Mouse (Mus musculus): ENCODE results near the gene Cnga4. TPM values are rescaled to one million over a fixed set of nuclear protein-coding genes. Genes with fewer than 3 reads are reported as not detected.

Gene Cnga4
- total and polyA plus RNA-seq, 3 experiments, result not detected

- DNase-seq (ENCODE audit: low spot score) (no peak), ATAC-seq (ENCODE audit: extremely low read depth, insufficient number of reproducible peaks, low FRiP score, poor library complexity, severe bottlenecking) (no peak; the same call in 1 of the 2 replicates)
- H3K27me3 ChIP-seq (ENCODE audit: insufficient read depth, low read length), result no peaks in the 10 kb centered on the region
- no peak for TF ChIP-seq TAL1 (conservative IDR thresholded peaks at IDR 0.05; ENCODE audit: low read depth, low read length)
- no peak for TF ChIP-seq GATA2 (IDR thresholded peaks at IDR 0.05; ENCODE audit: borderline replicate concordance, low read depth, low read length)
- TF ChIP-seq POLR2AphosphoS5 (IDR thresholded peaks at IDR 0.05; ENCODE audit: insufficient replicate concordance, low read depth, low read length), result no peak
- TF ChIP-seq GATA1 (IDR thresholded peaks at IDR 0.05; ENCODE audit: borderline replicate concordance, low read length), result no peak
- no peak for TF ChIP-seq CTCF (IDR thresholded peaks at IDR 0.05; ENCODE audit: low read depth, low read length)
- no peak overlapping the region for H3K4me3 ChIP-seq (ENCODE audit: low read depth, low read length)
- H3K4me1 ChIP-seq (ENCODE audit: insufficient read depth, low read depth, low read length), result no peaks in the 10 kb centered on the region
- H3K9me3 ChIP-seq (replicated peaks), result no peaks in the 10 kb centered on the region
- peaks cover 45% of the 10 kb centered on the region for H3K36me3 ChIP-seq (replicated peaks)
These were observed 31.5 kb upstream of the Cnga4 start for GRCm38 (mm10) chr7:105372912-105373311.

- DNase-seq (ENCODE audit: low spot score) (no peak), ATAC-seq (ENCODE audit: extremely low read depth, insufficient number of reproducible peaks, low FRiP score, poor library complexity, severe bottlenecking) (no peak)
- Histone ChIP-seq H3K27me3 (ENCODE audit: insufficient read depth, low read length) (no peaks in the 10 kb centered on the region), H3K36me3 (replicated peaks) (peaks cover 51% of the 10 kb centered on the region), H3K9me3 (replicated peaks) (no peaks in the 10 kb centered on the region), H3K4me1 (ENCODE audit: insufficient read depth, low read depth, low read length) (no peaks in the 10 kb centered on the region), H3K4me3 (ENCODE audit: low read depth, low read length) (no peak overlapping the region)
- no peak for TF ChIP-seq CTCF (IDR thresholded peaks at IDR 0.05; ENCODE audit: low read depth, low read length)
These were observed 30.9 kb upstream of the Cnga4 start for GRCm38 (mm10) chr7:105373509-105373908.

- no peaks in the 10 kb centered on the region for H3K9me3 ChIP-seq (replicated peaks)
- DNase-seq (ENCODE audit: low spot score) (no peak), ATAC-seq (ENCODE audit: extremely low read depth, insufficient number of reproducible peaks, low FRiP score, poor library complexity, severe bottlenecking) (no peak)
- H3K36me3 ChIP-seq (replicated peaks), result peaks cover 55% of the 10 kb centered on the region
- no peaks in the 10 kb centered on the region for H3K27me3 ChIP-seq (ENCODE audit: insufficient read depth, low read length)
- H3K4me1 ChIP-seq (ENCODE audit: insufficient read depth, low read depth, low read length), result no peaks in the 10 kb centered on the region
- no peak overlapping the region for H3K4me3 ChIP-seq (ENCODE audit: low read depth, low read length)
- TF ChIP-seq POLR2AphosphoS5 (IDR thresholded peaks at IDR 0.05; ENCODE audit: insufficient replicate concordance, low read depth, low read length) (no peak), CTCF (IDR thresholded peaks at IDR 0.05; ENCODE audit: low read depth, low read length) (no peak), GATA2 (IDR thresholded peaks at IDR 0.05; ENCODE audit: borderline replicate concordance, low read depth, low read length) (no peak), TAL1 (conservative IDR thresholded peaks at IDR 0.05; ENCODE audit: low read depth, low read length) (no peak), GATA1 (IDR thresholded peaks at IDR 0.05; ENCODE audit: borderline replicate concordance, low read length) (no peak)
These were observed 30.4 kb upstream of the Cnga4 start for GRCm38 (mm10) chr7:105373976-105374375.

- no peak for DNase-seq (ENCODE audit: low spot score)
- TF ChIP-seq GATA2 (IDR thresholded peaks at IDR 0.05; ENCODE audit: borderline replicate concordance, low read depth, low read length) (no peak), GATA1 (IDR thresholded peaks at IDR 0.05; ENCODE audit: borderline replicate concordance, low read length) (no peak), CTCF (IDR thresholded peaks at IDR 0.05; ENCODE audit: low read depth, low read length) (no peak), TAL1 (conservative IDR thresholded peaks at IDR 0.05; ENCODE audit: low read depth, low read length) (no peak), POLR2AphosphoS5 (IDR thresholded peaks at IDR 0.05; ENCODE audit: insufficient replicate concordance, low read depth, low read length) (no peak)
- H3K4me1 ChIP-seq (ENCODE audit: insufficient read depth, low read depth, low read length), result no peaks in the 10 kb centered on the region
- peaks cover 64% of the 10 kb centered on the region for H3K36me3 ChIP-seq (replicated peaks)
- H3K4me3 ChIP-seq (ENCODE audit: low read depth, low read length), result no peak within 1 kb of the TSS
- no peaks in the 10 kb centered on the region for H3K9me3 ChIP-seq (replicated peaks)
- no peaks in the 10 kb centered on the region for H3K27me3 ChIP-seq (ENCODE audit: insufficient read depth, low read length)
- no peak for ATAC-seq (ENCODE audit: extremely low read depth, insufficient number of reproducible peaks, low FRiP score, poor library complexity, severe bottlenecking)
These were observed 29.5 kb upstream of the Cnga4 start, which contains the start of gene Gm5901 for GRCm38 (mm10) chr7:105374866-105375265. TSS of gene Gm5901 (plus strand) at chr7:105375038.

- H3K4me1 ChIP-seq (ENCODE audit: insufficient read depth, low read depth, low read length), result no peaks in the 10 kb centered on the region
- DNase-seq (ENCODE audit: low spot score) (no peak), ATAC-seq (ENCODE audit: extremely low read depth, insufficient number of reproducible peaks, low FRiP score, poor library complexity, severe bottlenecking) (no peak)
- H3K36me3 ChIP-seq (replicated peaks), result peaks cover 89% of the 10 kb centered on the region
- no peak for TF ChIP-seq GATA2 (IDR thresholded peaks at IDR 0.05; ENCODE audit: borderline replicate concordance, low read depth, low read length)
- no peak for TF ChIP-seq POLR2AphosphoS5 (IDR thresholded peaks at IDR 0.05; ENCODE audit: insufficient replicate concordance, low read depth, low read length)
- no peak overlapping the region for H3K4me3 ChIP-seq (ENCODE audit: low read depth, low read length)
- H3K27me3 ChIP-seq (ENCODE audit: insufficient read depth, low read length), result no peaks in the 10 kb centered on the region
- H3K9me3 ChIP-seq (replicated peaks), result no peaks in the 10 kb centered on the region
These were observed 24.0 kb upstream of the Cnga4 start for GRCm38 (mm10) chr7:105380329-105380728.

GRCm38 (mm10) chr7:105387696-105388095 is 16.7 kb upstream of the Cnga4 start:
- H3K27me3 ChIP-seq (ENCODE audit: insufficient read depth, low read length), result no peaks in the 10 kb centered on the region
- no peaks in the 10 kb centered on the region; the same call in 1 of the 2 replicates for H3K4me1 ChIP-seq (ENCODE audit: insufficient read depth, low read depth, low read length)
- H3K4me3 ChIP-seq (ENCODE audit: low read depth, low read length), result no peak overlapping the region
- H3K36me3 ChIP-seq (replicated peaks), result peaks cover 79% of the 10 kb centered on the region
- ATAC-seq (ENCODE audit: extremely low read depth, insufficient number of reproducible peaks, low FRiP score, poor library complexity, severe bottlenecking) (no peak), DNase-seq (ENCODE audit: low spot score) (no peak)
- TF ChIP-seq CTCF (IDR thresholded peaks at IDR 0.05; ENCODE audit: low read depth, low read length), result no peak
- H3K9me3 ChIP-seq (replicated peaks), result no peaks in the 10 kb centered on the region

GRCm38 (mm10) chr7:105390236-105390635 is 14.1 kb upstream of the Cnga4 start:
- no peaks in the 10 kb centered on the region; the same call in 1 of the 2 replicates for H3K4me1 ChIP-seq (ENCODE audit: insufficient read depth, low read depth, low read length)
- H3K4me3 ChIP-seq (ENCODE audit: low read depth, low read length), result no peak overlapping the region
- peaks cover 70% of the 10 kb centered on the region for H3K36me3 ChIP-seq (replicated peaks)
- no peak for TF ChIP-seq TAL1 (conservative IDR thresholded peaks at IDR 0.05; ENCODE audit: low read depth, low read length)
- TF ChIP-seq POLR2AphosphoS5 (IDR thresholded peaks at IDR 0.05; ENCODE audit: insufficient replicate concordance, low read depth, low read length), result no peak
- no peak for TF ChIP-seq GATA2 (IDR thresholded peaks at IDR 0.05; ENCODE audit: borderline replicate concordance, low read depth, low read length)
- TF ChIP-seq GATA1 (IDR thresholded peaks at IDR 0.05; ENCODE audit: borderline replicate concordance, low read length), result no peak
- TF ChIP-seq CTCF (IDR thresholded peaks at IDR 0.05; ENCODE audit: low read depth, low read length), result no peak
- DNase-seq (ENCODE audit: low spot score) (no peak), ATAC-seq (ENCODE audit: extremely low read depth, insufficient number of reproducible peaks, low FRiP score, poor library complexity, severe bottlenecking) (no peak)
- H3K9me3 ChIP-seq (replicated peaks), result no peaks in the 10 kb centered on the region
- H3K27me3 ChIP-seq (ENCODE audit: insufficient read depth, low read length), result no peaks in the 10 kb centered on the region

Measured in G1E (cell line).